Mouse (Mus musculus) frontal cortex, postnatal 25 days (tissue): ENCODE data around the gene Abhd4.

Experiments
- DNase-seq, 2 experiments: peaks; one replicate each; pipeline ENCODE4 v3.0.0; 2022; ENCODE audit warnings: low spot score in 2 of 2

The Abhd4 gene

DNA sequence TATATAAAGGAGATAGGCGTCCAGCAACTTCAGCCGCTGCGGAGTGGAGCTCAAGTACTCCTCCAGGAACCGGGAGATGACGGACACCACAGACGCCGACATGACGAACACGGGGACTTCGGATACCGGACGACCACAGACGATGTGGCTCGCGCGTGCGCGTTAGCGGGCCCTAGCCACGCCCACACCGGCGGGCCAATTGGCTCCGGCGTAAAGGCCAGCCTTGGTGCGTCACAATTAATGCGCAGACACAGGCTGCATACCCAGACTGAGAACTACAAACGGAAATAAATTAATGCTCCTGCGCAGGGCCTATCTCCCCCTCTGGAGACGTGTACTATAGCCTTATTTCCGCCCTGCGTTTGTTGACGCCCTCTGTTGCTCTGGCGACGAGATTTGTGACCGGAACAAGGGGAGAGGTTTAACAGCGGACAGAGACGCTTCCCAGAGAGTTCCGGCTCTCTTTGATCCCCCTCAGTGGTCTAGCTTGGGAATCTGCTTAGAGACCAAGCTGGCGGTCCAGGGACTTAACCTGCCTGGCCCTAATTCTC is at the start of gene Abhd4, which contains the start of gene Dad1:
Abhd4 (plus strand) TSS at position 448 of the 551 bp plus-strand sequence.
Dad1 (minus strand) TSS at position 364 of the 551 bp plus-strand sequence.
- peak; percentile 92 to 95 for DNase-seq

DNA sequence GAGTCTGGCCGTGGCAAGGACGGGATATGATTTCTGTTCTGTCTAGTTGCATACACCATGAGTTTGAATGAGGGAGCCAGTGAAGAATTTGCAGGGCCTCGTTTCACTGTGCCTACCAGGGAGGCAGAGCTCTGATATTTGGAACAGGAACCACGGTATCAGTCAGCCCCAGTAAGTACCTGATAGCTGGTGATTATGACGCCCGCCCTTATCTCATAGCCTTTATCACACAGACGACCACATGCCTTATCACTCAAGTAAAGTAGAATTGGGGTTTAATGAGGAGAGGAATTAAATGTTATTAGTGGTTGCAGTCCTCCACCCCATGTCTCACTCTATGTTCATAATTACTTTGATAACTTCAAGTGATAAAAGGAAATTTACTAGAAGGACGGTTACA is 49.7 kb upstream of the Abhd4 start:
- DNase-seq = no peak

DNA sequence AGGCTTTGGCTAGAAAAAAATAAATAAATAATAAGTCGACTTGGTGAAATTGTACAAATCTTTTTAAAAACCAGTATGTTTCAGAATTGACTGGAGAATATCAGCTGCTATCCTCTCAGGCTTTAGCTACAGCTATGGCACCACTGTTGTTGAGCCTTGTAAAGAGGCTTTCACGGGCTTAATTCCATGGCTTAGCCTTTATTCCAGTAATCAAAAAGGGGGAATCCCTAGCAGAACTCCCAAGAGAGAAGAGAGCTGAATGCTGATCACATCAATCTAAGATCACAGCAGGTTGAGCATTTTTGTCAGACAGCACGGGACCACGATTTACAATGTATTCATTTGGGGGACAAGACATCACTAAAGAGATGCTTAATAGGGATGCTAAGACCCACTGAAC is 49.2 kb upstream of the Abhd4 start:
- no peak for DNase-seq

DNA sequence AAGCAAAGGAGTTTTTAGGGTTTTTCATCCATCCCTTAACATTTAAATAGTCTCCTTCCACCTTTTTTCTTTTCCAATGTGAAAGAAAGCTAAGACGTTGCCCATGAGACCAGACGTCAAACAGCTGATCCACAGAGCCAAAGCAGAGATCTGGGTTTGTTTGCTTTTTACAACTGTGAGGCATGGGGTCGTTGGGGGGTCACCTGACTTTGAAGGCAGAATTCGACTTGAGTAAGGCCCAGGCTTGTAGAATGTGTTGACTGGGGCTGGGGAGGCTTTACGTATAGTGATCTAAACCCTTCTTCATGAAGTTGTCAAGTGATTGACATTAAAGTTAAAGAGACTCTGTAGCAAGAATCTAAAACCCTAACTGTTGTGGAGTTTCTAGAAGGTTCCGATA is 48.1 kb upstream of the Abhd4 start:
- no peak for DNase-seq

DNA sequence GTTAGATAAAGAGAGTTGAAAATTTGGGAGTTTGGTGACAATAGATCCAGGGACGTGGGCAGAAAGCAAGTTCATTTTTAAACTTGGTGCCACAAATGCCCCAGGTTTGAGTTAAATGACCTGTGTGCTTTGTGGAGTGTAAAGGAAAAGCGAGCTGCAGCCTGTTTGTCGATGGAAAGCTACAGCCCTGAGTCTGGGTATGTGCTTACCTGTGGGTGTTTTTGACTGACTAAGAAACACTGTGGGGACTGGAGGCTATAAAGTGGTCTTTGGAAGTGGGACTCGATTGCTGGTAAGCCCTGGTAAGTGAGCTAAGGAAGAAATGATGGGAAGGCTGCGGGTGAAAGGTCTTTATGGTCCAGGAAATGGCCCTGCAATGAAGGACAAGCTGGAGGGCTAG is 47.7 kb upstream of the Abhd4 start:
- DNase-seq = no peak

DNA sequence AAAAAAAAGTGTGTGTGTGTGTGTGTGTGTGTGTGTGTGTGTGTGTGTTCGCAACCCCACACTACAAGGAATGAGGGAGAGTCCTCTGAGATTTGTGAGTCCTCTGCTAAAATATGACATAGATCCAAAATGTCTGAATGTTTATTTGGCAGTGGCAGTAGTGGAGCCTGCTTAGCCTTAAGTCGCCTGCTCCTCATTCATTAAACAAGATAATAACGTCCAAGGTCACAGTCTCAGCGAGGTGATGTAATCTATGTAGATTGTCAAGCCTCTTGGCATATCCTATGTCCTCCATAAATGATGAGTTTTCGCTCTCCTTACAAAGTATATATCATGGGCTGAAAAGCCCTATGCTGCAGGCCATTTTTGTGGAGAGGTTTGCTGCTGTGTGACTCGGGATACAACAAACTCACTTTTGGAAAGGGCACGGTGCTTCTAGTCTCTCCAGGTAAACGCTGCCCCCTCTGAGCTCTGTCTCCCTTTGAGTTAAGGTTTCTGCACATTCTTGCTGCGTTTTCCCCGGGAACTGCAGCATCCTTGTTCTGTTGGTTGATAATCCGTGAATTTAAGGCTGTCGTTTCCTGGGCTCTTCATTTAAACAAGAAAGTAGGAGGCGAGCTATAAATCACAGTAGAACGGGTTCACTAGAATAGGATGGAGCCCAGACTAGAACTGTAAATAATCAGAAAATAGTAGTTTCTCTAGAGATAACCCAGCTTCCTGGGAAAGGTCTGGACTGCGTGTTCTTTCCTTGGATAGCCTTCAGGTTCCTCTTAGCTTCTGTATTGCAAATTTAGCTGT is 47.0 kb upstream of the Abhd4 start:
- DNase-seq = no peak

DNA sequence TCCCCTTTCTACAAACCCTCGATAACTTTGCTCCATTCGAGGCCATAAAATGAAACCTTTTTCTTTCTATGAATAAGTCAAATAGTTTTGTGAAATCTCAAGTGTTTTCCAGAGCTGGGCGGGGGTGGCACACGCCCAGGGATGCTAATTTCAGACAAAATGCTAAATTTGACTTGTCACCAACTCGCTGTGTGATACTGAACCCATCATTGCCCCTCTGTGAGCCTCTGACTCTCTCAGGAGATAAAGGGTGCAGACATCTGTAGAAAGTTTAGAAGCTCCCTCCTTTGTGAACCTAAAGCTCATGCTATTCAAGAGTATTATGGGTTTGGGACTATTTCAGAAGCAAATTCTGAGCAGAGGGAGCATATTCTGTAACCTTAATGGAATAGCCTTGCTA is 46.1 kb upstream of the Abhd4 start:
- DNase-seq = no peak

DNA sequence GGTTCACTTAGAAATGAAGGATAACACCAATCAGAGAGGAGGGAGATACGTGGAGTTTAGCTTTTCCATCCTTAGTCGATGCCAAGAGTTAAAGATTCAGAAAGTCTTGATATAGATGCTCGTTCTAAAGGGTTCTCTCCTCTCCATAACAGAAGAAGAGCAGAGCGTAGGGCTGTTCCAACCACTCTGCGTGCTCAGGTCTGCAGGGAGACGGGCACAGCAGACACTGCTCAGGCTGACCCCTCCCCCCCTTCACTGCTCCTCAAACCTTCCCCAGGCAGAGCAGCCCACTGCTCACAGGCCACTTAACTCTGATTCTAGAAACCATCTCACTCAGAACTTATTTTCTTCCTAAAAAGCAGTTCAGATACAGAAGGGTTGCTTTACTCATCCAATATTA is 45.2 kb upstream of the Abhd4 start:
- DNase-seq = no peak

DNA sequence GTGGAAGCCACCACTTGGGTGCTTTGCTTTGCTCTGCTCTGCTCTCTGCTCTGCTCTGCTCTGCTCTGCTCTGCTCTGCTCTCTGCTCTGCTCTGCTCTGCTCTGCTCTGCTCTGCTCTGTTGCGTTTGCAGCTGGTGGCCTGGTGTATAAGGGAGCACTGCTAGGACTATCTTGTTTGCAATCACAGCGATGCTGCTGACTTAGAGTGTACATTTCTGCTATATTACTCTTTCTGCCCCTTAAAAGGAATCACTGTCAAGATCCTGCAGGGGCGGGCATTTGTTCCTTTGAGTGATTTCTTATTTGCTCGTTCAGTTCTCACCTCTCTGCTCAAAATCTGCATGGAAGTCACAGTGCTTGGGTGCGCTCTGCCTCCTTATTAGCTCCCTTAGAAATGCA is 44.1 kb upstream of the Abhd4 start:
- no peak for DNase-seq

DNA sequence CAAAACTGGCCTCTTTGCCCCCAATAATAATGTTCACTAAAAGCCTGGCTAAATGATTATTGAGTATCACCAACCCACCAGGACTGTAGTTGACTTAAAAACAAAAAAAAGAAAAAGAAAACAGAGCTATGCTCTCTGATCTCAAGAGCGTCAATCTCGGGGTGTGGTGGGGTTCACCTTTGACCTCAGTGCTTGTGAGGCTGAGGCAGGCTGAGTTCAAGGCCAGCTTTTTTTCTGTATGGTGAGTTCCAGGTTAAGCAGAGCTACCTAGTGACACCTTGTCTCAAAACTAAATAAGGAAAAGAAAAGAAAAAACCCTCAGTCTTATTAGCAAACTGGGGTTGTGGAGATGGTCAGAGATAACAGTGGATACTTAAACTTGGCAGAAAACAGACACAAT is 43.6 kb upstream of the Abhd4 start:
- DNase-seq = no peak

DNA sequence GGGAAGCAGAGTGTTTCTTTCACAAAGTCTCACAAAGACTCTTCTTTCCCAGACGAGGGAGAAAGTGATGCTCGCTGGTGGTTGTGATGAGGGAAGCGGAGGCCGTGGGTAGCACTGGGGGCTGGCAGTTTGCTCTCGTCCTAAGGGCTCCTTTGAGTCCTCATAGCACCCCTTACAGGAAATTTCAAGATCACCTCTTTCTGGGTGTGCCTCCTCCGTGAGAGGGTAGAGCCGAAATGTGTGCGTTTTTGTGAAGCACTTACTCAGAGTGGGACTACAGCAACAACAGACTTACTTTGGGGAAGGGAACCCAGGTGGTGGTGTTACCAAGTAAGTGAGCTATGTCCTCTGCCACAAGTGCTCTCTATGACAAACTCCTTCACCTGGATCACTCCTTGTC is 42.8 kb upstream of the Abhd4 start:
- no peak for DNase-seq

DNA sequence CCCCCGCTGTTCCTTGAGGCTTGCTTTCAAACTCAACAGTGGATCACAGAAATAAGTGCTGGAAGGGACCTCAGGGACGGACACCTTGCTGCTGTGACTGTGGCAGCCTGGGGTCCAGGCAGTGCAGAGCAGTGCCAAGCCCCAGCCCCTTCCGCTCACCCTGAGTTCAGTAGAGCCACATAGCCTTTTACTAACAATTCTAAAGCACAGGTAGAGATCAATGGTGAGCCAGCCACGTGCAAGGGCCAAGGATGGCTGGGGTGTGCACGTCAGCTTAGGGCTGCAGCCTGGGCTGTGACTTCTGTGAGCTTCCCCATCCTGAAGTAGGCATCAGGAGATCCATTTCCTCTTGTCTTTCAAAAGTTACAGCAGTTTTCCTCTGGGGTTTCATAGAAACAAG is 42.2 kb upstream of the Abhd4 start:
- DNase-seq = no peak

DNA sequence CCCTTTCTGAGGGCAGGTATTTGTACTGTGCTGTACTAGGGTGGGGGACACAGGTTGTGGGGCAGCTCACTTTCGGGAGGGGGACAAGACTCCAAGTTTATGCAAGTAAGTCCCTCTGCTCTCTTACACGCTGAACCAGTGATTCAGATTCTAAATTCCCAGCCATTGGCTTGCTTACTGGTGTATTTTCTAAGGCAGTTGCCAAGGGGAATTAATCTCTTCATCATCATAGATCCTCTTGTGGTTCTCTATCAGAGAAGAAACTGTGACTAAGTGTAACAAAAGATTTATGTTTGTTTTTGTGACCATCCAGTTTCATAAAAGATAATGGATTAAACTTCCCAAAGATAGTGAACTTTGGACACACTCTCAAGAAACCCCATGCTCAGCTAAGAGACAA is 40.3 kb upstream of the Abhd4 start:
- no peak for DNase-seq

DNA sequence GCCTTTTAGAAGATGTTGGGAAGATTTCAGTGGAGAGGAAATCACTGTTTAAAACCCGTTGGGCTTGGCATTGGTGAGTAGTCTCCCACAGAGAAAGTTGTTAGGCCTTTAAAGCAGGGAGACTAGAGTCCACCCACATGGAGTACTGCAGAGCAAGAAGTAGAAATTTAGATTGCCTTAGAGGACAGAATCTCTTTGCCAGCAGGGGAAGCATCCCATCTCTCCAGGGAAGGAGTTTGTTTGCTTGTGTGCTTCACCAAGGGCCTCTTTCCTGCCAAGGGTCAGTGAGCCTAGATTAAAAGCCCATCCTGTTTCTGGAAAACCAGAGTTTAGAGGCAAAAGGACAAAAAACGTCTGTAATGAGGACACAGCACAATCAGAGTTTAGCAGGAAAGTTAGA is 39.5 kb upstream of the Abhd4 start:
- DNase-seq = no peak

DNA sequence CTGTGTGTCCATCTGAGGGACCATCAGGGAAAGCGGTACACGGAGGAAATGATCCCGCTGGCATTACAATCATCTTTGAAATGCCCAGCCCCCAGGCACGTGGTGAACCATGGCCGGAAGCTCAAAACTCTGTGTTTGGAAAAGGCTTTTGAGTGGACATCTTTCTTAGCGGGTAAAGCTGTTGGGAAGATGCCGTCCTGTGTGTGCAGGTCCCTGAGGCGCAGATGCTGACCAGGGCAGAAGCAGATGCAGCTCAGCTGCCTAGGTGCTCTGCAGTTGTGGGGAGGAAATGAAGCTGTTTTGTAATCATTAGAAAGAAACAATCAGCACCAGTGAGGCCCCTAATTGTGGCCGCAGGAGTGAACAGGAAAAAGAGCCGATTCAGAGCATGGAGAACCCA is 39.1 kb upstream of the Abhd4 start:
- no peak for DNase-seq

DNA sequence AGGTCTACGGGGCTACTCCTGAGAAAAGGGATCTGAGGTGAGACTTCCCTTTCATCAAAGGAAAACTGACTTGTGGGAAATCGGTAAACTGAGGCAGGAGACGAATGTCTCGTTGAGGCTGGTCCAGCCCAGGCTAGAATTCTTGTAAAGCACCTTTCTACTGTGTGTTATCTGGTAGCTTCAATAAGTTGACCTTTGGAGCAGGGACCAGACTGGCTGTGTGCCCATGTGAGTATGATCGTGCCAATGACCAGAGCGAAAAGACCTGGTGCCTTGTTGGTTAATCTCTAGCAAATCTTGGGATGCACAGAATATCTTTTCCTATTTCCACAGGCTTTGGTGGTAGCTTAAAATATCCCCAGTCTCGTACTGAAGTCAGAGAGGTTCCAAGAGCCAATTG is 37.9 kb upstream of the Abhd4 start:
- DNase-seq = no peak

DNA sequence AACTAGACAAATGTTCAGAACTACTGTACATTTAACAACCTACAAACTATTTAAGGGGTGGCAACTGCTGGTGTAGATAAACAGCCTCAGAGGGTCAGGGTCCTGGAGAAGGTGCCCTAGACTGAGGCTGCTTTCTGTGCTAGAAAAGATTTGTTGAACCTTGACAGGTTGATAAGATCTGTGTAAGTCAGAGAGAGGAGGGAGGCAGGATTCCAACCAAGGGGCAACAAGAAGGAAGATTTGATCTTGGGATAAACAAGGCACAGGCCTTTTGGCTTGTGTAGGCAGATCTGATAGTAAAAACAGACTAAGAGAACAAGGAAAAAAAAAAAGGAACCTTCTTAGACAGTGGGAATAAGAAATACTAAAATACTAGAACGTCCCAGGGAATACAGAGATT is 35.8 kb upstream of the Abhd4 start:
- no peak for DNase-seq

DNA sequence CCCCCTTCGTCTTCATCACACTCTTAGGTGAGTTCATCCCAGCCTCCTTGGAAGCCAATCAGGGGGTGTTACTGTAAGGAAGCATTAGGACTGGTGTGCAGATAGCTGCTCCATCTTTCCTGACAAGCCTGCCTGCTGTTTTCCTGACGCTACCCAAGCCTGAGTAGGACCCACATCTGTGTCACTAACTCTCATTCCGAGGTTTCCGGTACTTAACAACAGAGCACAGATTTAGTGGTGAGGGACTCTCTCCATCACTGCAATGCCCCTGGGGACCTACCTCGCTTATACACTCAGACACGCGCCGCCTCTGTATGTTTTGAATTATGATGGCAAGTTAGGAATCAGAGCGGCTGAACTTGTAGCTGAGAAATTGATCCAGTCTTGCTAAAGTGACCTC is 35.3 kb upstream of the Abhd4 start:
- no peak for DNase-seq

DNA sequence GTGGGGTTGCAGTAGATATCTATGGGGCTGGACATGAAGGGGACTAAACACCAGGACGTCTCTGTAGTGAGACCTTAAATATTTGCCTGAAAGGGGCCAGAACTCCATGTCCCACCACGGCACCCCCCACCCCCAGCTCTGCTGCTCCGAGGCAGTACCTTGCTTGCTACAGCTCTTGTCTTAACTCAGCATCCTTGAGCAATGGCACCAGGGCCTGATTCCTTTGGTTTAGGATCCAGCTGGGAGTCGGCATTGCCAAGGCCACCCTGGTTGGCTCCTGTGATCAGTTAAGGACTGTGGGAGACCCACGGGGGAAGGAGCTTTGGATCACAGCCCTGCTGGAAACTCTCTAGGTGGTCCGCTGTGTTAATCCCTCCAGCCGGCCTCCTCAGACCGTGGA is 34.7 kb upstream of the Abhd4 start:
- no peak for DNase-seq

DNA sequence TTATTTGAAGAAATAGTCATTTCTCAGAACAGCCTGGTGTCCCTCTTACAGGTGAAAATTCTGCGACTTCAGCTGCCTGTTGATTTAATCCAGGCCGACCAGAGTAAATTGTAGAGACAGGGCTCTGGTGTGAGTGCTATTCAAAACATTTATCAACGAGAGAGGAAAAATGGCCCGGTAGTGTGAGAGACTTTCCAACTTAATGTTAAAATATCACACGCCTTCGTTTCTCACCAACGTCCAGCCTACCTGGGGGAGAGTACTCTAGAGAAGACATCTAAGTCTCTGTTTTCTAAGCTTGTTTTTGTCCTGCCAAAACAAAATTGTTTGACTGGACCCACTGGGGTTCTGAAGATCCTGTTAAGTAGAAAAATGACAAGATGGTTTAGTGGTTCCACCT is 34.1 kb upstream of the Abhd4 start:
- DNase-seq = no peak

DNA sequence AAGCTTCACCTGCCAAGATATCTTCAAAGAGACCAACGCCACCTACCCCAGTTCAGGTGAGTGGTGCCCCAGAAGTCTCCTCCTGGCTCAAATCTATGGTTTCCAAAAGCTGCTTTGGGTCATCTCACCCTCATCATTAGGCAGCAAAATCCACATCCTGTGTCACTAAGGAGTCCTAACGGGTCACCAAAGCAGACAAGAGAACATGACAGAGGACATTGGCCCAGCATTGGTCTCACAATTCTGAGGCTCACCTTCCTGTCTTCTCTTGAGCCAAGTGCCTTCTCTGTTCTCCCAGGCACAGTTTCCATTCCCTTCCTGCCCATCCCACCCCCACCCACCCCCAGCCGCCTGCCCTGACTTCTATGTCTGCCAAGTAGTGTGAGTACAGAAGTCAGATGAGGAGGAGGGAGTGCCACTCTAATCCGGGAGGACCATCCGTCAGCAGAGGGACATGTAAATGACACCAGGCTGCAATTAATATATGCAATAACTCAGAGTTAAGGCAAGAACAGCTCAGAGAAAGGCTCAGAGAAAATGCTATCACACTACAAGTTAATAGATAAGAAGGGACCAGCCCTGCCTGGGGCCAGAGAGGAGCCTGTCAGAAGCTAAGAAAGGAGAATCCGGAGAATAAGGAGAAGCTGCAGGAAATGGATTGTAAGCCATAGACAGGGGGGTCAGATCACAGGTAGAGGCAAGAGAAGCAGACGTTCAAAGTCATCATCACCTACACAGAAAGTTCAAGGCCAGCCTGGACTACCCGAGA is 33.1 kb upstream of the Abhd4 start:
- DNase-seq = no peak

DNA sequence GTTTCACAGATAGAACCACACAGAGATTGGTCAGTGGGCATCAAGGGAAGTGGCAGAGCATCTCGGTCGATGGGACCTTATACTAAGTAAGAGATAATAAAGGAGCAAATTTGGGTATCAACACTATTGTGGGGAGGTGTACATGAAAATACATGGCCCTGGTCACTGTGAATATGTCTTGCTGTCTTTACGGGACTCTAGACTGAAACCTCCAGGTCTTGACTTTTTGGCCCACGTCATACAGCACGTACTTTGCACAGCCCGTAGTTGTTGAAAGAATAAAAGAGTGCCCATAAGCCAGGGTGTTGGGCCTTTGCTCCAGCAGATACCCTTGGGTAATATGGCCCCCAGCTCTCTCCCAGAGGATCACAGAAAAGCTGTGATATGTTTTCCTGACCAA is 32.3 kb upstream of the Abhd4 start:
- DNase-seq = no peak

DNA sequence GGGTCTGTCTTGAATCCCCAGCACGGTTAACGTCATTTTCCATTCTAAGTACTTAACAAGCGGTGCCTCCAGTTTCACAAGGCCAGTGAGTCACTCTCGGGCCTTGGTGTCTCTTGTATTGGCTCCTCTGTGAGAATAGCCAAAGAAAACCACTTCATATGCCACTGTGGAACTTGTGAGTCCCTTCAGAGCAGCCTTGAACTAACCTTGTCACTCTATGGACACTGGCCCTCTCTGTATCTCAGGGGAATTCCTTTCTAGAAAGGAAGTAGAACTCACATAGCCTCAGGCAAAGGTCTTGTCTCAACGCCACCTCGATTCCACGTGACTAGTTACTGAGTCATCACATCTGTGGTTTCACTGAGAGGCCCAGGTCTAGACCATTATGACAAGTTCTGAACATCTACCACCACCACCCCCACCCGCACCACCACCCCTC is 31.7 kb upstream of the Abhd4 start:
- DNase-seq = no peak
